Mouse (Mus musculus): Measurements from ENCODE around the gene Ube2c.

DNA sequence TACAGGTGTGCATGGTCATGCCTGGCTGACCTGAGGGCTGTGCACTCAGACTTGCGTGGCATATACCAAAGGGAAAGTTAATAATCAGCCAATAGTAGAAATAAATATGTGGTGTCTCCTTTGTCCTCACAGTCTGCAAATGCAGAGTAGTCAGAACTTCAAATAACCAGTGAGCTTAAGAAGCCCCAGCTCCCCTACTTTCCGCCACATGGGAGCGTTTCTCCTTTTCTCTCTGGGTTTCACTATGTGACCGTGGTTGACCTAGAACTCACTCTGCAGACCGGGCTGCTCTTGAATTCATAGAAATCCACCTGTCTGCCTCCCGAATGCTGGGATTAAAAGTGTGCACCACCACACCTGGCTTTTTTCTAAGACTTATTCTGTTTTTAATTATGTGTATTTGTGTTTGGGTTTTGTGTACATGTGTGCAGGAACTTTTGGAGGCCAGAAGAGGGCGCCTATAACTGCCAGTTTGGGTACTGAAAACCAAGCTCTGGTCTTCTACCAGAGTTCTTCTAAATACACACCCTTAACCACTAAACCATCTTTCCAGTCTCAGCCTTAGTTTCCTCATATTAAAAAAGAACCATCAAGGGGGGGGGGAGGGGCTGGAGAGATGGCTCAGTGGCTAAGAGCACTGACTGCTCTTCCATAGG, 14.4 kb downstream of the Ube2c start:
- no peak for TF ChIP-seq CTCF (IDR thresholded peaks at IDR 0.05; ENCODE audit: extremely low read depth, insufficient read depth, low read length)
- no peak for TF ChIP-seq POLR2A (IDR thresholded peaks at IDR 0.05; ENCODE audit: extremely low read depth, insufficient read depth, low read length)
